Mouse (Mus musculus): ENCODE data around the gene Adtrp. TPM values are rescaled to one million over a fixed set of nuclear protein-coding genes. Genes with fewer than 3 reads are reported as not detected.

Adtrp gene
- polyA plus RNA-seq, 2 experiments = 0.36 to 0.50 TPM

GRCm38 (mm10) chr13:41822617-41823016, 24.9 kb downstream of the Adtrp start:
- Histone ChIP-seq H3K27me3 (ENCODE audit: control insufficient read depth, insufficient read depth, low read length) (no peaks in the 10 kb centered on the region), H3K4me1 (replicated peaks; ENCODE audit: control insufficient read depth in 2 of 2, insufficient read depth in 2 of 2, low read length in 1 of 2) (no peaks in the 10 kb centered on the region; a peak in 1 of 4 replicates), H3K27ac (no peak overlapping the region), H3K4me3 (ENCODE audit: insufficient read depth in 1 of 2, low read depth in 2 of 2, low read length in 2 of 2) (no peak overlapping the region), H3K4me2 (ENCODE audit: low read depth) (no peak overlapping the region), H3K9me3 (ENCODE audit: control insufficient read depth, low read length) (no peaks in the 10 kb centered on the region), H3K36me3 (replicated peaks; ENCODE audit: control insufficient read depth, insufficient read depth, low read depth) (no peaks in the 10 kb centered on the region), H3K9ac (replicated peaks) (no peak overlapping the region)
- ATAC-seq (ENCODE audit: insufficient read depth) = no peak
- WGBS (ENCODE audit: insufficient replicate concordance) = 48% methylated on average over 2 of the region's 2 CpGs
- no peak for DNase-seq (ENCODE audit: low read depth in 3 of 3, low spot score in 3 of 3)
- TF ChIP-seq CTCF (IDR thresholded peaks at IDR 0.05; ENCODE audit: low read depth) = no peak
- no peak for TF ChIP-seq EP300 (IDR thresholded peaks at IDR 0.05; ENCODE audit: low read depth)

- Histone ChIP-seq H3K4me3 (ENCODE audit: insufficient read depth in 1 of 2, low read depth in 2 of 2, low read length in 2 of 2) (no peak overlapping the region), H3K36me3 (replicated peaks; ENCODE audit: control insufficient read depth, insufficient read depth, low read depth) (no peaks in the 10 kb centered on the region), H3K9me3 (ENCODE audit: control insufficient read depth, low read length) (no peaks in the 10 kb centered on the region), H3K27me3 (ENCODE audit: control insufficient read depth, insufficient read depth, low read length) (no peaks in the 10 kb centered on the region), H3K9ac (replicated peaks) (no peak overlapping the region), H3K4me1 (replicated peaks; ENCODE audit: control insufficient read depth in 2 of 2, insufficient read depth in 2 of 2, low read length in 1 of 2) (no peaks in the 10 kb centered on the region; a peak in 1 of 4 replicates), H3K4me2 (ENCODE audit: low read depth) (no peak overlapping the region), H3K27ac (no peak overlapping the region)
- no peak for TF ChIP-seq EP300 (IDR thresholded peaks at IDR 0.05; ENCODE audit: low read depth)
- TF ChIP-seq CTCF (IDR thresholded peaks at IDR 0.05; ENCODE audit: low read depth) = no peak
- no peak for DNase-seq (ENCODE audit: low read depth in 3 of 3, low spot score in 3 of 3)
- 15% methylated on average over 5 of the region's 5 CpGs for WGBS (ENCODE audit: insufficient replicate concordance)
- no peak for ATAC-seq (ENCODE audit: insufficient read depth)
Measured at GRCm38 (mm10) chr13:41822091-41822490, 25.4 kb downstream of the Adtrp start.

- no peak overlapping the region for H3K4me2 ChIP-seq (ENCODE audit: low read depth)
- no peaks in the 10 kb centered on the region; a peak in 1 of 4 replicates for H3K4me1 ChIP-seq (replicated peaks; ENCODE audit: control insufficient read depth in 2 of 2, insufficient read depth in 2 of 2, low read length in 1 of 2)
- ATAC-seq (ENCODE audit: insufficient read depth) (no peak), DNase-seq (ENCODE audit: low read depth in 3 of 3, low spot score in 3 of 3) (no peak)
- no peak overlapping the region for H3K4me3 ChIP-seq (ENCODE audit: insufficient read depth in 1 of 2, low read depth in 2 of 2, low read length in 2 of 2)
- no peak overlapping the region for H3K27ac ChIP-seq
- no peaks in the 10 kb centered on the region for H3K36me3 ChIP-seq (replicated peaks; ENCODE audit: control insufficient read depth, insufficient read depth, low read depth)
- WGBS (ENCODE audit: insufficient replicate concordance) = 65% methylated on average over 3 of the region's 3 CpGs
- TF ChIP-seq CTCF (IDR thresholded peaks at IDR 0.05; ENCODE audit: low read depth) (no peak), EP300 (IDR thresholded peaks at IDR 0.05; ENCODE audit: low read depth) (no peak)
- no peaks in the 10 kb centered on the region for H3K9me3 ChIP-seq (ENCODE audit: control insufficient read depth, low read length)
- no peaks in the 10 kb centered on the region for H3K27me3 ChIP-seq (ENCODE audit: control insufficient read depth, insufficient read depth, low read length)
- H3K9ac ChIP-seq (replicated peaks) = no peak overlapping the region
Measured at GRCm38 (mm10) chr13:41820947-41821346, 26.5 kb downstream of the Adtrp start.

- TF ChIP-seq EP300 (IDR thresholded peaks at IDR 0.05; ENCODE audit: low read depth) (no peak), CTCF (IDR thresholded peaks at IDR 0.05; ENCODE audit: low read depth) (no peak)
- H3K9ac ChIP-seq (replicated peaks) = no peak overlapping the region
- 59% methylated on average over 4 of the region's 4 CpGs for WGBS (ENCODE audit: insufficient replicate concordance)
- no peak overlapping the region for H3K4me3 ChIP-seq (ENCODE audit: insufficient read depth in 1 of 2, low read depth in 2 of 2, low read length in 2 of 2)
- H3K4me2 ChIP-seq (ENCODE audit: low read depth) = no peak overlapping the region
- DNase-seq (ENCODE audit: low read depth in 3 of 3, low spot score in 3 of 3) (no peak), ATAC-seq (ENCODE audit: insufficient read depth) (no peak)
- no peaks in the 10 kb centered on the region for H3K27me3 ChIP-seq (ENCODE audit: control insufficient read depth, insufficient read depth, low read length)
- no peaks in the 10 kb centered on the region for H3K9me3 ChIP-seq (ENCODE audit: control insufficient read depth, low read length)
- no peaks in the 10 kb centered on the region for H3K36me3 ChIP-seq (replicated peaks; ENCODE audit: control insufficient read depth, insufficient read depth, low read depth)
- no peak overlapping the region for H3K27ac ChIP-seq
- no peaks in the 10 kb centered on the region for H3K4me1 ChIP-seq (replicated peaks; ENCODE audit: control insufficient read depth in 2 of 2, insufficient read depth in 2 of 2, low read length in 1 of 2)
Measured at GRCm38 (mm10) chr13:41819918-41820317, 27.6 kb downstream of the Adtrp start.

GRCm38 (mm10) chr13:41819484-41819883, 28.0 kb downstream of the Adtrp start:
- Histone ChIP-seq H3K4me3 (ENCODE audit: insufficient read depth in 1 of 2, low read depth in 2 of 2, low read length in 2 of 2) (no peak overlapping the region), H3K9me3 (ENCODE audit: control insufficient read depth, low read length) (no peaks in the 10 kb centered on the region), H3K9ac (replicated peaks) (no peak overlapping the region), H3K36me3 (replicated peaks; ENCODE audit: control insufficient read depth, insufficient read depth, low read depth) (no peaks in the 10 kb centered on the region), H3K27me3 (ENCODE audit: control insufficient read depth, insufficient read depth, low read length) (no peaks in the 10 kb centered on the region), H3K27ac (no peak overlapping the region), H3K4me2 (ENCODE audit: low read depth) (no peak overlapping the region), H3K4me1 (replicated peaks; ENCODE audit: control insufficient read depth in 2 of 2, insufficient read depth in 2 of 2, low read length in 1 of 2) (no peaks in the 10 kb centered on the region)
- no peak for ATAC-seq (ENCODE audit: insufficient read depth)
- TF ChIP-seq EP300 (IDR thresholded peaks at IDR 0.05; ENCODE audit: low read depth) (no peak), CTCF (IDR thresholded peaks at IDR 0.05; ENCODE audit: low read depth) (no peak)
- WGBS (ENCODE audit: insufficient replicate concordance) = 49% methylated on average over 4 of the region's 4 CpGs
- no peak for DNase-seq (ENCODE audit: low read depth in 3 of 3, low spot score in 3 of 3)

Data from liver, embryonic 14.5 days (tissue).